Mouse (Mus musculus) lung, adult 2 months (tissue): ENCODE data around the gene Lrrc28. TPM values are rescaled to one million over a fixed set of nuclear protein-coding genes. Genes with fewer than 3 reads are reported as not detected.
A peak's percentile ranks its signal among the peaks of the same experiment; 100 is the strongest.

Source experiments
- DNase-seq: peaks from one replicate; pipeline ENCODE4 v3.0.0; 2022
- H3K4me1 ChIP-seq: fragments of 200-500 bp; 2 replicates; pipeline ENCODE4 v1.6.1; 2011; ENCODE audit warnings: low read length; ENCODE audit not compliant: control insufficient read depth, insufficient read depth
- H3K4me3 ChIP-seq: fragments of 200-500 bp; replicated peaks from 2 replicates; pipeline ENCODE3; 2011; ENCODE audit warnings: low read depth, mild to moderate bottlenecking, control low read depth, low read length; ENCODE audit errors: extremely low read depth
- CTCF ChIP-seq: fragments of 200-500 bp; IDR thresholded peaks from 2 replicates; pipeline ENCODE4 v1.5.1; 2011; ENCODE audit warnings: mild to moderate bottlenecking, low read length, control low read depth; ENCODE audit not compliant: insufficient read depth
- POLR2A ChIP-seq: fragments of 200-500 bp; IDR thresholded peaks from 2 replicates; pipeline ENCODE4 v1.6.1; 2011; ENCODE audit warnings: low read depth, mild to moderate bottlenecking, control low read depth, low read length, borderline replicate concordance; ENCODE audit errors: extremely low read depth
- WGBS: fragments of 180-500 bp; shearing (Covaris S2); methylation state at CpG from one replicate; pipeline ENCODE4 v1.1.7; 2018; 5-methylcytosine and 5-hydroxymethylcytosine counted together
- polyA plus RNA-seq: library from polyadenylated mRNA; depleted of rRNA; stranded (reverse); fragments of >200 nt; gene quantifications from 2 replicates; pipeline ENCODE4 v1.2.3, GENCODE M21; 2012

Gene Lrrc28
- polyA plus RNA-seq, 1 experiment = 25.4 TPM

GRCm38 (mm10) chr7:67487889-67488411 is 157.1 kb downstream of the Lrrc28 start:
- 72% methylated on average over 10 of the region's 10 CpGs for WGBS
- no peaks in the 10 kb centered on the region for H3K4me1 ChIP-seq
- H3K4me3 ChIP-seq = no peak overlapping the region
- no peak for TF ChIP-seq POLR2A
- TF ChIP-seq CTCF = no peak
- DNase-seq = no peak

DNA sequence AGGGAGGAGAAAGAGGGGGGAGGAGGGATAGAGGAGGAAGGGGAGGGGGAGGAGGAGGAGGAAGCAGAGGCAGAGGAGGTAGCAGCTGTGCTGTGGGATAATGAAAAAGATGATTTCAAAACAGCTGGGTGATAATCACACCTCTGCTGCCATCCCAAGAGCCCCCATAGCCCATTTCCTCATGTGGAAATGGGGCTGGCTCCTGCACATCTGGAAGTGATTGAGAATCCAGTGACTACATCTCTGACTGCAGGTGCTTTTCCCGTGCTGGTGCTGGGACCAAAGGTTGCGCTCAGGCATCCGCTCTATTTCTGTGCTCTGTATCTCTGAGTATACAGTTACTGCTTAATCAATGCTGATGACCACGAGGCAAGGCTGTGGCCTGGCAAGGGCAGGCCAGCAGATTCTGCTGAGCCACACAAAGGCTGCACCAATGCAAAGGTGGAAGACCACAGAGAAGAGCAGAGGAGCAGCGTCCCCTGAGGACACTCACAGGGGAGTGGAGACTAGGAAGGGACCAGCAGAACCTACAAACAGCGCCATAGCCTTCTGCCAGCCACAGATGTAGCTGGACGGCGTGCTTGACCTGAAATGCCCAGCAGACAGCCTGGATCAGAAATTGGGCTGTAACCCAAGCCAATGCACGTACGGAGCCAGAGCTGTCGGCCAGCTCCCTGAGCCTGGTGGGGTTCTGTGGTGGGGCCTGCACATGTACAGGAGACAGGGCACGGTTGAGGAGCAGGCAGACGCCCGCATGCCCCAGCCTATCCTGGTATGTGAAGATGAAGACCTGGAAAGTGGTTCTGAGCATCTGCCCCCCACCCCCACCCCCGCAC is 157.9 kb downstream of the Lrrc28 start:
- WGBS = 84% methylated on average over 15 of the region's 15 CpGs
- no peak for TF ChIP-seq CTCF
- no peak for TF ChIP-seq POLR2A
- Histone ChIP-seq H3K4me1 (no peaks in the 10 kb centered on the region), H3K4me3 (no peak overlapping the region)
- no peak for DNase-seq

DNA sequence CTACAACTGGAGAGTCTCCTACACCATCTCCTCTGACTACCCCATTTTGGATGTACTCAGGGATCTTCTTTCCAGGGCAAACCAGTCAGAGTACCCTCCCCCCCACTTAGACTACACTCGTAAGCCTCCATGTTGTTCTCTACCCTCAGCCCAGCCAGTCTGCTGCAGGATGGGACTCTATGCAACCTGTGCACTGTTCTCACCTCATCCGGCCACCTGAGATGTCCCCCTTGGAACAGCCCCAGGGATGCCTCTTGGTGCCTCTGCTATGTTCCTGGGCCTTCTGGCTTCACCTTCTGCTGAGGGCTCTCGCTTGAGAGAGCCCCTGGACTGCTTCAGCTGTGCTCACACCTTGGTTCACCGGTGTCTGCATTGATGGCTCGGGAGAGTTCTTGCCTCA is 158.7 kb downstream of the Lrrc28 start:
- 84% methylated on average over 5 of the region's 5 CpGs for WGBS
- Histone ChIP-seq H3K4me3 (no peak overlapping the region), H3K4me1 (no peaks in the 10 kb centered on the region)
- TF ChIP-seq CTCF (no peak), POLR2A (no peak)
- no peak for DNase-seq

- WGBS = 94% methylated on average over 4 of the region's 4 CpGs
- Histone ChIP-seq H3K4me1 (no peaks in the 10 kb centered on the region), H3K4me3 (no peak overlapping the region)
- no peak for DNase-seq
- no peak for TF ChIP-seq CTCF
- TF ChIP-seq POLR2A = no peak
These were observed 161.4 kb downstream of the Lrrc28 start for GRCm38 (mm10) chr7:67483698-67484097.

DNA sequence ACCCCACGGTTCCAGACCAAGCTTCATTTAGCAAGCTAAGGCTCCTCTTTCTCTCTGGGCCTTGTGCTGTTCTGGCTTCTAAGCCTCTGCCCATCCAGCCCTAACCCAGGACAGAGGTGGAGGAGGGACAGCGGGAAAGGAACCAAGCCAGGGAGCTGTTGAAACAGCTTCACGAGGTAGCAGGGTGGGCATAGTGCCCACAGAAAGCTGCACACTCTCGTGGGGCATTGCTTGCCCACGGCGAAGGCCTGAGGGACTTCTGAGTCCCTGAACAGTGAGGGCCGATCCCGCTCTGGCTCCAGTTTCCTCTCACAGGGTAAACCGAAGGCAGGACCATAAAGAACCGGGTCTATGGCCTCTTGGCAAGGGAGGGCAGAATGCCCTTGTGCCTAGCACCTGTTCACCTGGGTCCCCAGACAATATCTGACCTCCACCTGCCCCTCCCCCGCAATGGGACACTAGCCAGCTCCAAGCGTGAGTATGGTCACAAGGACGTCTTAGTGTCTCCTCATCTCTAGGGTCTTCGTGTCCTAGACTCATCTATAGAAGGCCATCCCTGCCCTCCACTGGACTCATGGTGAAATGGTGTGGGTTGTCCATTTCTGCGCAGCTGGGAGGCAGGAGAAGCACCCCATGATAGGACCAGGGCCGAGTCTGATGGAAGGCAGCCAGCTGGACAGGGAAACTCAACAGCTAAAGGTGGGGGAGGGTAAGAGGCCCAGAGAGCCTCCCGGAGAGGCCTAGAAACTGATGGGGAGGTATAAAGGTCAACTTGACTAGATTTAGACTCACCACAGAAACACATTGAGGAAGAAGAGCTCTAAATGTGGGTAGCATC is 165.3 kb downstream of the Lrrc28 start:
- H3K4me1 ChIP-seq = no peaks in the 10 kb centered on the region
- WGBS = 64% methylated on average over 17 of the region's 17 CpGs
- TF ChIP-seq POLR2A (no peak), CTCF (no peak)
- DNase-seq = no peak
- no peak overlapping the region for H3K4me3 ChIP-seq

GRCm38 (mm10) chr7:67479168-67479567 is 165.9 kb downstream of the Lrrc28 start:
- no peak for DNase-seq
- no peaks in the 10 kb centered on the region for H3K4me1 ChIP-seq
- no peak for TF ChIP-seq POLR2A
- TF ChIP-seq CTCF = no peak
- 65% methylated on average over 5 of the region's 5 CpGs for WGBS
- no peak overlapping the region for H3K4me3 ChIP-seq

DNA sequence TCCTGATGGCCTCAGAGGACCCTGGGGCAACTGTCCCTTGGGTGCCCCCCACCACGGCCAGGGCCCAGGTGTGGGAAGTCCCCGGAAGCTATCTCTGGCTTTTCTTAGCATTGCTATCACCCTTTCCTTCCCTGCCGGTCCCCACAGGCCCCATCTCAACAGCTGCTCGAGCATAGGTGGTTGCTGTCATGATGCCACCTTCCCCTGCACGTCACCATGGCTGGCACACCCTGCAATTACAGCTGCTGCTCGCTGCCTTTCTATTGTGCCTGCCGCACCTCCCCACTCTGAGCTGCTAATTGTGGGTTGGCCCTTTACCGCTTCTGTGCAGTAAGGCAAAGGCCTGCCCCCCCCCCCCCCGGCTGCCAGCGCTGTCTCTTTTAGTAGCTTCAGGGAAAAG is 167.1 kb downstream of the Lrrc28 start:
- no peak for TF ChIP-seq CTCF
- no peak for TF ChIP-seq POLR2A
- Histone ChIP-seq H3K4me1 (no peaks in the 10 kb centered on the region; the same call in 1 of the 2 replicates), H3K4me3 (no peak overlapping the region)
- no peak for DNase-seq
- whole genome bisulfite sequencing = 64% methylated on average over 10 of the region's 10 CpGs

DNA sequence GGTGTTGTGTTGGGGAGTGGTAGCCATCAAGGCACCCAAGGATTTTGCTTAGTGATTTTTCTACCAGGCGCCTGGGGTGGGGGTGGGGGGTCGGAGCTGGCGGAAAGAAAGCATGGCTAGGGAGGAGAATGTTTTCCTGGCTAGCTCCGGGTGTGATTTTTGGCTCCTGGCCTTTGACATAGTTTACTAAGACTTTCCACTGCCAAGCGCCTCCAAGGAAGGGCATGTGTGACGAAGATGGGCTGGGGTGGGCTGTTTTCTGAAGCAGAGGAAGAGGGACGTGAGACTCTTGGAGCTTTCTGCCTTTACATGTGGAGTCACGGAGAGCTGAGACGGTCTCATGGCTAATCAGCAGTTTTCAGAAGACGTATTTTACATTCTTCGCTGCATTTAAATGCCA is 173.8 kb downstream of the Lrrc28 start:
- DNase-seq = peak; percentile 32
- WGBS = 36% methylated on average over 11 of the region's 11 CpGs
- Histone ChIP-seq H3K4me3 (no peak overlapping the region), H3K4me1 (peaks cover 2% of the 10 kb centered on the region; the same call in 1 of the 2 replicates)
- TF ChIP-seq CTCF = no peak
- TF ChIP-seq POLR2A = no peak

DNA sequence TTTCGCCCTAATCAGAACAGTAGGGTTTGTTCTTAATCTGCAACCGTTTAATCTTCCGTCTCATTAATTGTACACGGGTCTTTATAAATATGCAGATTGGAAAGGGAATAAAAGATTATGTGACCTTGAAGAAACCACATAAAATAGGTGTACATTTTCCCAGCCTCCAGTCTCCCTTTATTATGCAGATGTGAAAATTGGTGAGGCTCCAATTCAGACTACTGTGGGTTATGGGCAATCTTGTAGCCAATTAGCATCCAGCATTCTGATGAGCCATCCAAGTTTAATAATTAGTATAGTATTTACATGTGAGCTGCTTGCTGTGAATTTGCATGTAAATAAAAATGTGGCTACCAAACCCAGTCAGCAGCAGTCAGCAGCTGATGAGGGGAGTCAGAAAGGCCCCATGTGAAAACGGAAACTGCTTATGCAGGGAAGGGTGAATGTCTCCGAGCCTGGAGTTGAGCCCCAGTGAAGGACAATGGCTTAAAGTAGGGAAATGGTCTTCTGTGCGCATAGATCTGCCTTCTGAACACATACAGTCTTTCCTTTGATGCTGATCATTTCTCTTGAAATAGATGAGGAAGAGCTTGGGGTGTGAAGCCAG is 176.2 kb downstream of the Lrrc28 start:
- no peak overlapping the region for H3K4me3 ChIP-seq
- H3K4me1 ChIP-seq = peaks cover 6% of the 10 kb centered on the region
- DNase-seq = no peak
- TF ChIP-seq CTCF = no peak
- 86% methylated on average over 7 of the region's 7 CpGs for WGBS

DNA sequence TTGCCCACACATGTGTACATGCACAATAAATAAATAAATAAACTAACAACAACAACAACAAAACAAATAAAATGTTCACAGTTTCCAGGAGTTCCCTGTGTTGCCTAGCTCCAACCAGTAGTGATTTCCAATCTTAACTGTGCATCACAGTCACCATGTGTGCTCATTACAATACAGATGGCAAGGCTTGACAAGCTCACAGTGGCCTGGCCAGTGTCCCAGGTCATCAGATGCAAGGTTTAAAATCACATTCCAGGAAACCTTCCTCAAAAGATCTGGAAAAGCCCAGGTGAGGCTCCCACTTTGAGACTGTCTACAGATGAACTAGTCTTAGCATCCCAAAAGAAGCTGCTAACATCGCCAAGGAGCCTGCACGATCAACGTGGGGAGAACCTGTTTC is 176.9 kb downstream of the Lrrc28 start:
- Histone ChIP-seq H3K4me1 (peaks cover 6% of the 10 kb centered on the region), H3K4me3 (no peak overlapping the region)
- TF ChIP-seq CTCF (no peak), POLR2A (no peak)
- no peak for DNase-seq
- WGBS = 94% methylated on average over 3 of the region's 3 CpGs
